Mouse (Mus musculus) hindbrain, postnatal 0 days (tissue): Measurements from ENCODE around the gene Inpp5b. TPM values are rescaled to one million over a fixed set of nuclear protein-coding genes. Genes with fewer than 3 reads are reported as not detected.

Experiments used
- ATAC-seq: fragments of 200-750 bp; cut with Nextera tagmentation; 2 replicates; pipeline ENCODE4 v1.8.0; 2017; ENCODE audit warnings: mild to moderate bottlenecking, moderate TSS enrichment, moderate library complexity
- DNase-seq: peaks from one replicate; pipeline ENCODE4 v3.0.0-alpha.2; 2015; ENCODE audit warnings: low spot score
- H3K27ac ChIP-seq: fragments of 300-500 bp; sonication (generic); 2 replicates; pipeline ENCODE4 v1.5.1; 2014; ENCODE audit warnings: mild to moderate bottlenecking
- H3K27me3 ChIP-seq: fragments of 300-500 bp; sonication (generic); 2 replicates; pipeline ENCODE4 v1.6.1; 2014; ENCODE audit warnings: low read length, mixed read lengths; ENCODE audit not compliant: insufficient read depth
- H3K36me3 ChIP-seq: fragments of 300-500 bp; sonication (generic); 2 replicates; pipeline ENCODE4 v1.6.1; 2014; ENCODE audit warnings: low read length, mixed read lengths; ENCODE audit not compliant: insufficient read depth
- H3K4me1 ChIP-seq: fragments of 300-500 bp; sonication (generic); 2 replicates; pipeline ENCODE4 v1.6.1; 2014; ENCODE audit warnings: antibody characterized with exemption, low read length, mixed read lengths; ENCODE audit not compliant: insufficient read depth
- H3K4me2 ChIP-seq: fragments of 300-500 bp; sonication (generic); 2 replicates; pipeline ENCODE4 v1.6.1; 2014; ENCODE audit warnings: low read depth, mild to moderate bottlenecking, low read length, moderate library complexity, mixed read lengths
- H3K4me3 ChIP-seq: fragments of 300-500 bp; sonication (generic); 2 replicates; pipeline ENCODE4 v1.5.1; 2014; ENCODE audit warnings: low read length
- H3K9ac ChIP-seq: fragments of 300-500 bp; sonication (generic); replicated peaks from 2 replicates; pipeline ENCODE4 v1.6.1; 2014; ENCODE audit warnings: mild to moderate bottlenecking, low read length, moderate library complexity, mixed read lengths
- H3K9me3 ChIP-seq: fragments of 300-500 bp; sonication (generic); 2 replicates; pipeline ENCODE4 v1.6.1; 2016; ENCODE audit warnings: low read length, mixed read lengths
- CTCF ChIP-seq: IDR thresholded peaks from 2 replicates; pipeline ENCODE4 v1.5.1; 2016; ENCODE audit warnings: antibody characterized with exemption, control low read depth, low read depth
- WGBS: fragments of 180-500 bp; shearing (Covaris S2); extraction: QIAGEN DNeasy Blood & Tissue Kit; methylation state at CpG from one replicate; pipeline ENCODE4 v1.1.7; 2014; 5-methylcytosine and 5-hydroxymethylcytosine counted together
- polyA plus RNA-seq: library from polyadenylated mRNA; unstranded; fragments of >200 nt; fragmentation: Nextera tagmentation; extraction: Ambion mirVana; gene quantifications from 2 replicates; pipeline ENCODE4 v1.2.1, GENCODE M21; 2015
- total RNA-seq: library from RNA; depleted of rRNA; stranded (reverse); fragments of >200 nt; gene quantifications from 2 replicates; pipeline ENCODE4 v1.2.3, GENCODE M21; 2014

The Inpp5b gene
- total and polyA plus RNA-seq, 2 experiments from 2014 or later: 14.9 to 16.0 TPM

- Histone ChIP-seq H3K9me3 (no peaks in the 10 kb centered on the region), H3K27ac (peak overlapping the region; percentile 43; the same call in 1 of the 2 replicates), H3K36me3 (peaks cover 6% of the 10 kb centered on the region; the same call in 1 of the 2 replicates), H3K9ac (no peak overlapping the region), H3K4me3 (no peak overlapping the region), H3K4me2 (no peak overlapping the region), H3K27me3 (no peaks in the 10 kb centered on the region), H3K4me1 (no peaks in the 10 kb centered on the region)
- ATAC-seq (no peak), DNase-seq (peak; percentile 66)
- WGBS: 49% methylated on average over 2 of the region's 2 CpGs
- TF ChIP-seq CTCF: no peak
Measured at GRCm38 (mm10) chr4:124736952-124737351, 4.7 kb upstream of the Inpp5b start.

- H3K4me2 ChIP-seq: no peak overlapping the region
Measured at GRCm38 (mm10) chr4:124737486-124737885, 4.2 kb upstream of the Inpp5b start.

GRCm38 (mm10) chr4:124738013-124738412 is 3.6 kb upstream of the Inpp5b start:
- DNase-seq (no peak), ATAC-seq (no peak)
- Histone ChIP-seq H3K27ac (no peak overlapping the region), H3K9ac (no peak overlapping the region), H3K36me3 (0 out of 2 replicates have a peak, but pooled peaks cover 4% of the 10 kb centered on the region), H3K4me1 (peaks cover 4% of the 10 kb centered on the region; the same call in 1 of the 2 replicates), H3K4me3 (no peak overlapping the region), H3K27me3 (no peaks in the 10 kb centered on the region), H3K4me2 (no peak overlapping the region), H3K9me3 (no peaks in the 10 kb centered on the region)
- peak; percentile 8; the same call in 1 of the 2 replicates for TF ChIP-seq CTCF
- WGBS: 58% methylated on average over 4 of the region's 4 CpGs

More at GRCm38 (mm10) chr4:124737486-124737885, 4.2 kb upstream of the Inpp5b start:
- H3K9ac ChIP-seq: no peak overlapping the region
- no peak overlapping the region for H3K4me3 ChIP-seq
- WGBS: 73% methylated on average over 5 of the region's 5 CpGs
- DNase-seq (no peak), ATAC-seq (no peak)
- peaks cover 4% of the 10 kb centered on the region; the same call in 1 of the 2 replicates for H3K4me1 ChIP-seq
- peak overlapping the region; percentile 43; the same call in 1 of the 2 replicates for H3K27ac ChIP-seq
- H3K36me3 ChIP-seq: 0 out of 2 replicates have a peak, but pooled peaks cover 4% of the 10 kb centered on the region
- H3K27me3 ChIP-seq: no peaks in the 10 kb centered on the region
- TF ChIP-seq CTCF: no peak
- no peaks in the 10 kb centered on the region for H3K9me3 ChIP-seq

- no peak for DNase-seq
- WGBS: 71% methylated on average over 1 of the region's 1 CpGs
Measured at GRCm38 (mm10) chr4:124738783-124739182, 2.9 kb upstream of the Inpp5b start.

GRCm38 (mm10) chr4:124742839-124743238 is 1.2 kb downstream of the Inpp5b start:
- WGBS: 85% methylated on average over 11 of the region's 11 CpGs
- Histone ChIP-seq H3K4me1 (peaks cover 4% of the 10 kb centered on the region; the same call in 1 of the 2 replicates), H3K4me2 (peak overlapping the region; percentile 74; the same call in 1 of the 2 replicates), H3K9ac (no peak overlapping the region), H3K27me3 (no peaks in the 10 kb centered on the region), H3K9me3 (no peaks in the 10 kb centered on the region), H3K27ac (no peak overlapping the region), H3K4me3 (peak overlapping the region; percentile 65; the same call in 1 of the 2 replicates), H3K36me3 (peaks cover 12% of the 10 kb centered on the region; the same call in 1 of the 2 replicates)
- no peak for DNase-seq
- no peak for ATAC-seq
- no peak for TF ChIP-seq CTCF

More at GRCm38 (mm10) chr4:124738783-124739182, 2.9 kb upstream of the Inpp5b start:
- Histone ChIP-seq H3K27ac (no peak overlapping the region), H3K4me1 (peaks cover 4% of the 10 kb centered on the region; the same call in 1 of the 2 replicates), H3K4me3 (no peak overlapping the region), H3K9me3 (no peaks in the 10 kb centered on the region), H3K4me2 (no peak overlapping the region), H3K9ac (no peak overlapping the region), H3K27me3 (no peaks in the 10 kb centered on the region), H3K36me3 (no peaks in the 10 kb centered on the region)
- TF ChIP-seq CTCF: no peak
- no peak for ATAC-seq

GRCm38 (mm10) chr4:124746577-124746976 is 4.9 kb downstream of the Inpp5b start:
- no peak for DNase-seq
- Histone ChIP-seq H3K27me3 (no peaks in the 10 kb centered on the region), H3K4me3 (no peak overlapping the region), H3K9me3 (no peaks in the 10 kb centered on the region), H3K27ac (no peak overlapping the region), H3K4me2 (no peak overlapping the region), H3K4me1 (peaks cover 4% of the 10 kb centered on the region; the same call in 1 of the 2 replicates), H3K9ac (no peak overlapping the region), H3K36me3 (peaks cover 12% of the 10 kb centered on the region; the same call in 1 of the 2 replicates)
- WGBS: 78% methylated on average over 7 of the region's 7 CpGs
- no peak for TF ChIP-seq CTCF
- ATAC-seq: no peak

GRCm38 (mm10) chr4:124747851-124748250 is 6.2 kb downstream of the Inpp5b start:
- Histone ChIP-seq H3K36me3 (peaks cover 12% of the 10 kb centered on the region; the same call in 1 of the 2 replicates), H3K4me1 (peaks cover 10% of the 10 kb centered on the region), H3K27ac (no peak overlapping the region), H3K9ac (no peak overlapping the region), H3K4me3 (no peak overlapping the region), H3K27me3 (no peaks in the 10 kb centered on the region), H3K4me2 (no peak overlapping the region), H3K9me3 (no peaks in the 10 kb centered on the region)
- TF ChIP-seq CTCF: no peak
- WGBS: 64% methylated on average over 4 of the region's 4 CpGs
- DNase-seq: no peak
- no peak for ATAC-seq
